Mouse (Mus musculus) retina, postnatal 1 day (tissue): ENCODE results near the gene Pear1.

Experiments
- DNase-seq: peaks from one replicate; pipeline ENCODE4 v3.0.0-alpha.2; 2012

Pear1 gene

DNA sequence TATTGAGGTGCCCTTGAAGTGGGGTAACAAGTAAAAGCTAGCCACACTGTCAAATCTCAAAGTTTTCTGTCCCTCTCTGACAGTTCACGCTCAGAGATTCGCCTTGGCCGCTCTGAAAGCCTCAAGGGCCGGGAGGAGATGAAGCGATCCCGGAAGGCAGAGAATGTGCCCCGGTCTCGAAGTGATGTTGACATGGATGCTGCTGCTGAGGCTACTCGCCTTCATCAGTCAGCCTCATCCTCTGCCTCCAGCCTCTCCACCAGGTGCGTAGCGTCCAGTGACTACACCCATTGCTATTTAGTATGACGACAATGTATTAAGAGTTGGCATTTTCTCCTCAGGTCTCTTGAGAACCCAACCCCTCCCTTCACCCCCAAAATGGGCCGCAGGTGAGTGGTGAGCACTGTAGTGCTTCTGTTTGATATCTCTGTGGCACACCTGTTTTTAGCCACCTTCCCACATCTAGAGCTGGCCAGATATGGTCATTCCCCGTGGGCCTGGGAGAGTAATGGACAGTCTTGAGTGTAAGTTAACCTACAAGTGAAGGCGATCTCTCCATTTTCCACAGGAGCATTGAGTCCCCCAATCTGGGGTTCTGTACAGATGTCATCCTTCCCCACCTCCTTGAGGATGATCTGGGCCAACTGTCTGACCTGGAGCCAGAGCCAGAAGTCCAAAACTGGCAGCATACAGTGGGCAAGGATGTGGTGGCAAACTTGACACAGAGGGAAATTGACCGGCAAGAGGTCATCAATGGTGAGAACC lies 98.5 kb downstream of the Pear1 start:
- no peak for DNase-seq

DNA sequence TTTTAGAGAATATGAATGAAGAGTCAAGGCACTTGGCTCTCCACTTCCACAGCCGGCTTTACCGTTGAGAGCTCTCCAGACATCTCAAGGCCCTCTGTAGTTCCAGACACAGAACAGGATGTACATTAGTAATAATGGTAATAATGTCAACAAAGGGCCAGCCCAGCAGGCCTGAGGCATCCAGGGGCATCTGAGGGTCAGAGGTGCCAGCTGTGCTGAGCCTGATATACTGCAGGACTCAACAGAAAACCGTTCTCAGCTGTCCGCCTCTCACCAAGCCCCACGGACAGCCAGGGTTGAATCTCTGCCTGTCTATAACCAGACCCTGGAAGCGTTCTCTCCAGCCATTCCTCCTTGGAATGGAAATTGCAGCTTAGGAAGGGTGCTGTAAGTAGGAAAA lies 99.5 kb downstream of the Pear1 start:
- no peak for DNase-seq

GRCm38 (mm10) chr3:87718525-87718924 lies 105.6 kb downstream of the Pear1 start:
- no peak for DNase-seq
